Mouse (Mus musculus) hindbrain, embryonic 14.5 days (tissue): ENCODE measurements at regions not wholly inside any gene's neighbourhood (a gene's known extent, or its start where the extent isn't known, plus 50 kb on each side); places are given as distances from the start of the nearest gene placed in this dataset.

Experiments used
- ATAC-seq: fragments of 200-750 bp; cut with Nextera tagmentation; 2 replicates; pipeline ENCODE4 v1.8.0; 2017; ENCODE audit warnings: moderate number of reproducible peaks, mild to moderate bottlenecking, moderate TSS enrichment, moderate library complexity; ENCODE audit not compliant: low FRiP score
- DNase-seq: peaks from one replicate; pipeline ENCODE4 v3.0.0-alpha.2; 2015; ENCODE audit warnings: low spot score
- H3K27ac ChIP-seq: fragments of 300-500 bp; sonication (generic); 2 replicates; pipeline ENCODE4 v1.5.1; 2014; ENCODE audit warnings: mild to moderate bottlenecking, moderate library complexity
- H3K27me3 ChIP-seq: fragments of 300-500 bp; sonication (generic); 2 replicates; pipeline ENCODE4 v1.6.1; 2014; ENCODE audit warnings: mild to moderate bottlenecking, low read length, mixed read lengths; ENCODE audit not compliant: control insufficient read depth, insufficient read depth
- H3K36me3 ChIP-seq: fragments of 300-500 bp; sonication (generic); replicated peaks from 2 replicates; pipeline ENCODE4 v1.6.1; 2014; ENCODE audit not compliant: control insufficient read depth, insufficient read depth
- H3K4me1 ChIP-seq: fragments of 300-500 bp; sonication (generic); replicated peaks from 2 replicates; pipeline ENCODE4 v1.6.1; 2014; ENCODE audit warnings: antibody characterized with exemption, low read length, mixed read lengths; ENCODE audit not compliant: control insufficient read depth, insufficient read depth
- H3K4me2 ChIP-seq: fragments of 300-500 bp; sonication (generic); replicated peaks from 2 replicates; pipeline ENCODE4 v1.6.1; 2014; ENCODE audit warnings: mild to moderate bottlenecking, moderate library complexity
- H3K4me3 ChIP-seq: fragments of 300-500 bp; sonication (generic); replicated peaks from 2 replicates; pipeline ENCODE4 v1.5.1; 2014; ENCODE audit warnings: mild to moderate bottlenecking, low read length
- H3K9ac ChIP-seq: fragments of 300-500 bp; sonication (generic); 2 replicates; pipeline ENCODE4 v1.6.1; 2014
- H3K9me3 ChIP-seq: fragments of 300-500 bp; sonication (generic); 2 replicates; pipeline ENCODE4 v1.6.1; 2016; ENCODE audit warnings: low read length; ENCODE audit not compliant: control insufficient read depth
- WGBS: fragments of 180-500 bp; shearing (Covaris S2); extraction: QIAGEN DNeasy Blood & Tissue Kit; methylation state at CpG from one replicate; pipeline ENCODE4 v1.1.7; 2014; 5-methylcytosine and 5-hydroxymethylcytosine counted together

GRCm38 (mm10) chr10:122515698-122516097 is 67.4 kb downstream of the Avpr1a start:
- 91% methylated on average over 3 of the region's 3 CpGs for WGBS
- Histone ChIP-seq H3K36me3 (no peaks in the 10 kb centered on the region), H3K4me3 (no peak overlapping the region), H3K4me2 (no peak overlapping the region), H3K9me3 (no peaks in the 10 kb centered on the region), H3K27ac (no peak overlapping the region), H3K27me3 (no peaks in the 10 kb centered on the region), H3K4me1 (no peaks in the 10 kb centered on the region), H3K9ac (no peak overlapping the region)
- ATAC-seq = no peak
- no peak for DNase-seq

- no peak overlapping the region for H3K4me3 ChIP-seq
- no peaks in the 10 kb centered on the region for H3K36me3 ChIP-seq
- H3K27me3 ChIP-seq = no peaks in the 10 kb centered on the region
- no peaks in the 10 kb centered on the region for H3K9me3 ChIP-seq
- H3K4me1 ChIP-seq = no peaks in the 10 kb centered on the region
- WGBS = 98% methylated on average over 4 of the region's 4 CpGs
- H3K27ac ChIP-seq = no peak overlapping the region
- no peak overlapping the region for H3K4me2 ChIP-seq
- ATAC-seq = no peak
- no peak overlapping the region for H3K9ac ChIP-seq
- no peak for DNase-seq
Measured at GRCm38 (mm10) chr10:122519274-122519790, 71.0 kb downstream of the Avpr1a start.

DNA sequence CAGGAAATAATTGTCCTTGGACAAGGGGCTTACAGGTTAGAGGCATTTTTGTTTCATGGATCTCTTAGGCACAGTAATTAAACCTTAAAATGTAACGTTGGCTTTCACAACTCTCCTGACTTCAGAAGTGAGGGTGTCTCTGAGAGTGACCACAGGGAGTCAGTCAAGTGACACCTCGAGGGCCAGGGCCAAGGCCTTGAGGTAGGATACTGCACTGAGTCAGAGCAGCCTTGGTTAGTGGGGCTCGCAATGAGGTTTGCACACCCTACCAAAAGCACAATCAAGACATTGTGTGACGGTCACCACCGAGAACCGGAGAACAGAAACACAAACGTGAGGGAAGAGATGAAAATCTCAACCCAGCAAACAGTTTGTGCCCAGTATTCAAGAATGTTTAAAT is 71.7 kb downstream of the Avpr1a start:
- Histone ChIP-seq H3K9me3 (no peaks in the 10 kb centered on the region), H3K9ac (no peak overlapping the region)
- no peak for ATAC-seq

DNA sequence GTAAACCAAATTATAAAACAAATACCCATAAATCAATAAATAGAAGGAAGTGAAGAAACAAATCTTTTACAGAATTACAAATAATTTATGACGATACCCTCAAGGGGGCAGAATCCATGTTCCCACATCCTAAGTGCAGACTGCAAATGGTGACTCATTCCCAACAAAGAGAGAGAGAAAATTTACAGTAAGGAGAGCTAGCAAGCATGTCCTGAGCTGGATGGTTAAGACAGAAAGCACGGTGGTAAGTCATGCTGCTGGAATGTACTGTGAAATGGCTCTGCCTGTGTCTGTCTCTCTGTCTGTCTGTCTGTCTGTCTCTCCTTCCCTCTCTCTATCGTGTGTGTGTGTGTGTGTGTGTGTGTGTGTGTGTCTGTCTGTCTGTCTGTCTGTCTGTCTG is 74.3 kb downstream of the Avpr1a start:
- no peak overlapping the region for H3K4me3 ChIP-seq
- DNase-seq (no peak), ATAC-seq (no peak)
- H3K36me3 ChIP-seq = no peaks in the 10 kb centered on the region
- no peaks in the 10 kb centered on the region for H3K9me3 ChIP-seq
- H3K4me1 ChIP-seq = no peaks in the 10 kb centered on the region
- 84% methylated on average over 3 of the region's 3 CpGs for WGBS
- no peaks in the 10 kb centered on the region for H3K27me3 ChIP-seq
- no peak overlapping the region for H3K27ac ChIP-seq
- no peak overlapping the region for H3K9ac ChIP-seq
- H3K4me2 ChIP-seq = no peak overlapping the region

More for the DNA sequence above, 71.7 kb downstream of the Avpr1a start:
- H3K27me3 ChIP-seq = no peaks in the 10 kb centered on the region
- no peak for DNase-seq
- H3K36me3 ChIP-seq = no peaks in the 10 kb centered on the region
- H3K4me2 ChIP-seq = no peak overlapping the region
- WGBS = 90% methylated on average over 7 of the region's 7 CpGs
- no peaks in the 10 kb centered on the region for H3K4me1 ChIP-seq
- no peak overlapping the region for H3K27ac ChIP-seq
- H3K4me3 ChIP-seq = no peak overlapping the region

GRCm38 (mm10) chr10:122525360-122525759 is 77.1 kb downstream of the Avpr1a start:
- DNase-seq = no peak
- H3K4me2 ChIP-seq = no peak overlapping the region
- H3K36me3 ChIP-seq = no peaks in the 10 kb centered on the region
- H3K9me3 ChIP-seq = no peaks in the 10 kb centered on the region
- ATAC-seq = no peak
- H3K9ac ChIP-seq = no peak overlapping the region
- WGBS = 70% methylated on average over 7 of the region's 7 CpGs
- H3K4me3 ChIP-seq = no peak overlapping the region
- H3K27ac ChIP-seq = no peak overlapping the region
- H3K27me3 ChIP-seq = no peaks in the 10 kb centered on the region
- H3K4me1 ChIP-seq = no peaks in the 10 kb centered on the region

DNA sequence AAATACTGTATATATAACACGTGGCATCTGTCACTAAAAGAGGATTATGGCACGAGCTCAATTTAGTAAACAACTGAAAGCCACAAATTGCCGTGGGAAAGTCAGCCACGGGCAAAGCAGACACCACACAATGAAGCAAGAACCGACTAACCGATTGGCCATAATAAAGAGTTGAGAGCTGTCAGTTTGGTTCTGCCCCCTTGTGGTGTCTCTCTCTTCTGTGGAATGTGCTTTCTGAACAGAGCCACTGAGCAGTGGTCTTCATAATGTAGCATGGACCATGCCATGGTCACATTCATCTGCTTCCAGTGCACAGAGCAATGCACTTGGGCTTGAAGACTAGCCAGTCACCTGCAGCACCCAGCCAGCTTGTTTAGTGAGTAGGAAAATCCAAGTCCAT is 77.5 kb downstream of the Avpr1a start:
- Histone ChIP-seq H3K27ac (no peak overlapping the region), H3K27me3 (no peaks in the 10 kb centered on the region), H3K36me3 (no peaks in the 10 kb centered on the region), H3K4me3 (no peak overlapping the region), H3K4me2 (no peak overlapping the region), H3K4me1 (no peaks in the 10 kb centered on the region), H3K9ac (no peak overlapping the region), H3K9me3 (no peaks in the 10 kb centered on the region)
- ATAC-seq (no peak), DNase-seq (no peak)
- 69% methylated on average over 6 of the region's 6 CpGs for WGBS

DNA sequence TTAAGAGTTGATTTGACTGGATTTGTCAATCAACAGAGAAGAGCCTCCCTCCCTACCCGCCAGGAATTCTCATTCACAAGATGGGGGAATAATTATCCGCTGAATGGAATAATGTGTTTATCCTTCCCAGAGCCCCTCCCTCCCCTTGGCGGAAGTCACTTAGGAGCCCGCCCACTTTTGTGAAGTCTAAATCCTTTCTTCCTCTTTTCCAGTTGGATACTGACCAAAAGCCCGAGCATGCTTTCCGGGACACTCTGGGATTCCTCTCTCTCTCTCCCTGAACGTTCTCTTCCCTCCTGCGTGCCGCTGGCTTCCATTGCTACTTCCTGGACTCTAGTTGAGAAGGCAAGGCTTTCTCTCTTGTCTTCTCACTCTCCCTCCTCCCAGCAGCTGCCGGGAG is 79.9 kb downstream of the Avpr1a start:
- no peaks in the 10 kb centered on the region for H3K27me3 ChIP-seq
- ATAC-seq (no peak), DNase-seq (no peak)
- no peak overlapping the region for H3K4me2 ChIP-seq
- 80% methylated on average over 10 of the region's 10 CpGs for WGBS
- H3K27ac ChIP-seq = no peak overlapping the region
- no peaks in the 10 kb centered on the region for H3K4me1 ChIP-seq
- H3K9ac ChIP-seq = no peak overlapping the region
- no peaks in the 10 kb centered on the region for H3K36me3 ChIP-seq
- H3K9me3 ChIP-seq = no peaks in the 10 kb centered on the region
- H3K4me3 ChIP-seq = no peak overlapping the region

GRCm38 (mm10) chr10:122528973-122529703 is 80.8 kb downstream of the Avpr1a start:
- Histone ChIP-seq H3K36me3 (no peaks in the 10 kb centered on the region), H3K4me1 (no peaks in the 10 kb centered on the region), H3K27ac (no peak overlapping the region), H3K9me3 (no peaks in the 10 kb centered on the region), H3K9ac (no peak overlapping the region), H3K4me3 (no peak overlapping the region), H3K4me2 (no peak overlapping the region), H3K27me3 (no peaks in the 10 kb centered on the region)
- 38% methylated on average over 4 of the region's 4 CpGs for WGBS
- DNase-seq (peak; percentile 84), ATAC-seq (no peak)

DNA sequence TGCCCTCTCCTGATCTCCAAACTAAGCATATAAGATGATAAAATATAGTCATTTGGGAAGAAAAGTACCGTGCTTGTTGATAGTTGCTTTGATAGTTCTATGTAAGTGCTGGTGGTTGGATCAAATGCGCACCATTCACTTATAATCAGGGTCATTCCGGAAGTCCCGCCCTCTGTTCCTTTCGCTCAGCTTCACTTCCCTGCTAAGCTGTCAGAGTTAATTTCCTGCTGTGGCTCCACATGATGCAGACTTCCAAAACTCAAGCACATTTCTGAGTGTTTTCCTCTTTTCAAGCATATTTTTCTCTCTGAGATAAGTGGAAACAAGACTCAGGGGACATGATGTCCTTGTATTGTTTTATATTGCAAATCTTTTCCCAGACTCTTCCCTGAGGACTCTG is 86.4 kb downstream of the Avpr1a start:
- ATAC-seq = no peak
- H3K36me3 ChIP-seq = no peaks in the 10 kb centered on the region
- DNase-seq = no peak
- H3K9me3 ChIP-seq = no peaks in the 10 kb centered on the region
- no peaks in the 10 kb centered on the region for H3K27me3 ChIP-seq
- H3K4me2 ChIP-seq = no peak overlapping the region
- H3K4me3 ChIP-seq = no peak overlapping the region
- H3K27ac ChIP-seq = no peak overlapping the region
- H3K4me1 ChIP-seq = no peaks in the 10 kb centered on the region
- no peak overlapping the region for H3K9ac ChIP-seq
- 93% methylated on average over 5 of the region's 5 CpGs for WGBS

- H3K36me3 ChIP-seq = no peaks in the 10 kb centered on the region
- no peak for DNase-seq
- 88% methylated on average over 5 of the region's 5 CpGs for WGBS
- H3K9ac ChIP-seq = no peak overlapping the region
- no peak for ATAC-seq
- H3K27me3 ChIP-seq = no peaks in the 10 kb centered on the region
- H3K4me2 ChIP-seq = no peak overlapping the region
- H3K4me1 ChIP-seq = no peaks in the 10 kb centered on the region
- H3K4me3 ChIP-seq = no peak overlapping the region
- H3K9me3 ChIP-seq = no peaks in the 10 kb centered on the region
- no peak overlapping the region for H3K27ac ChIP-seq
Measured at GRCm38 (mm10) chr10:122535137-122535536, 86.8 kb downstream of the Avpr1a start.
